ENCODE assay signal across 23 mouse cellular contexts in the genomic region with DNA sequence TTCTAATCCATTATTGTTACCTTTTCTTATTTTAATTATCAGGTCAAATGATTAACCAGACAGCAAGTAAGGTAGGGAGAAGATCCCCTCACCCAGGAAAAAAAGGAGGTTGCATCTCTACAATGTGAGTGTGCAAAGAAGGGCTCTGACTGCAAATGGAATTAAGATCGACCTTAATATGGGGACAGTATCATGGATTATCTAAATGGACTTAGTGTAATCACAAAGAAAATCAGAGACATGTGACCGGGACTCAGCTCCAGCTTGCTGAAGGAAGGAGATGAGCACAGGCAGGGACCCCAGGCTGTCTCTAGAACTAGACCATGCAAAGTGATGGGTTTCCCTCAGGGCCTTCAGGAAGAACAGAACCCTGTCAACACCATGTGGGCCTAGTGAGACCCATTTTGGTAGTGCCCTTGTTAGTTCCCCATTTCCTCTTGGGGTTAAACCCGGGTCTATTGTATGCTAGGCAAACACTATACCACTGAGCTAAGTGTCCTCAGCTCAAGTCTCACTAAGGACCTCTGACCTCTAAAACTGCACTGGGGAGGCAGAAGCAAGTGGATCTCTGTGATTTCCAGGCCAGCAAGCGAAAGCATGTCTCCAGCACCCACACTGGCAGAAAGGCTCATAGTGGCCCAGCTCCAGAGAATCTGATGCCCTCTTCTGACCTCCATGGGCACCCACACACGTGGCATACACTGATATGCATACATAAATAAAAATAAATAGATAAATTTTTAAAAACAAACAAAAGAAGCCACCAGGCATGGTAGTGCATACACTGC. TPM values are rescaled to one million over a fixed set of nuclear protein-coding genes. Genes with fewer than 3 reads are reported as not detected.
"Had no signal": no experiment of that assay in that cellular context is flagged by ENCODE, and none has a peak within 500 bp of the region (broad histone marks: within the 10 kb centered on the region; RNA-seq: fewer than 3 reads in every experiment).

No protein-coding gene starts in this region.

- H3K27me3 ChIP-seq: intestine, embryonic 15.5 days; midbrain, embryonic 12.5 days; neural tube, embryonic 13.5 days had no signal

- H3K9me3 ChIP-seq: intestine, embryonic 15.5 days; limb, embryonic 10.5 days; midbrain, embryonic 12.5 days; neural tube, embryonic 13.5 days had no signal

- DNase-seq: kidney, adult 18-20 months; kidney, postnatal 25 days; lung, adult 2 months; lung, postnatal 36 days; right cerebral cortex, postnatal 4 days; spleen, adult 18-20 months; thymus, postnatal 36 days had no signal

- ATAC-seq: intestine, embryonic 15.5 days; lung, postnatal 0 days; midbrain, embryonic 16.5 days had no signal

- H3K27ac ChIP-seq: intestine, embryonic 15.5 days; left cerebral cortex, adult 2 months; limb, embryonic 10.5 days; liver, embryonic 14.5 days; midbrain, embryonic 12.5 days; neural tube, embryonic 13.5 days had no signal

- H3K9ac ChIP-seq: intestine, embryonic 15.5 days; liver, embryonic 14.5 days; midbrain, embryonic 12.5 days; neural tube, embryonic 13.5 days had no signal

- H3K4me3 ChIP-seq: intestine, embryonic 15.5 days; left cerebral cortex, adult 2 months; limb, embryonic 10.5 days; midbrain, embryonic 12.5 days; neural tube, embryonic 13.5 days had no signal

- H3K4me2 ChIP-seq: intestine, embryonic 15.5 days; midbrain, embryonic 12.5 days; neural tube, embryonic 13.5 days had no signal

RNA-seq across cellular contexts. Expression of a gene that starts 42.4 kb away (rescaled TPM):
- total RNA-seq: megakaryocyte progenitor cell, adult 5-6 weeks had no signal
- polyA plus RNA-seq: intestine, embryonic 15.5 days; kidney, embryonic 16.5 days; limb, embryonic 10.5 days; limb, embryonic 14.5 days; liver, embryonic 14.5 days; lung, adult 2 months; lung, postnatal 0 days; stomach, embryonic 14.5 days; testis, adult 2 months; thymus, postnatal 0 days had no signal

RNA-seq across cellular contexts. Expression of a gene that starts 43.4 kb away (rescaled TPM):
- total RNA-seq: megakaryocyte progenitor cell, adult 5-6 weeks had no signal

RNA-seq across cellular contexts. Expression of a gene that starts 57.2 kb away (rescaled TPM):
- total RNA-seq: layer of hippocampus, postnatal 25 days; left cerebral cortex, adult 2 months; left cerebral cortex, postnatal 14 days had no signal
- polyA plus RNA-seq: limb, embryonic 10.5 days; midbrain, embryonic 12.5 days; midbrain, embryonic 16.5 days; neural tube, embryonic 13.5 days had no signal
